Mouse (Mus musculus) olfactory bulb, adult 2 months (tissue): Measurements from ENCODE around the gene Nfic. TPM values are rescaled to one million over a fixed set of nuclear protein-coding genes. Genes with fewer than 3 reads are reported as not detected.

Experiments
- H3K27ac ChIP-seq: fragments of 200-500 bp; 2 replicates; pipeline ENCODE4 v1.5.1; 2012; ENCODE audit warnings: low read depth, low read length; ENCODE audit not compliant: insufficient read depth
- H3K4me1 ChIP-seq: fragments of 200-500 bp; 2 replicates; pipeline ENCODE4 v1.6.1; 2012; ENCODE audit warnings: low read length; ENCODE audit not compliant: control insufficient read depth, insufficient read depth
- H3K4me3 ChIP-seq: fragments of 200-500 bp; 2 replicates; pipeline ENCODE4 v1.5.1; 2012; ENCODE audit warnings: mild to moderate bottlenecking, low read depth, low read length, moderate library complexity; ENCODE audit not compliant: insufficient read depth
- CTCF ChIP-seq: fragments of 200-500 bp; IDR thresholded peaks from 2 replicates; pipeline ENCODE4 v1.5.1; 2012; ENCODE audit warnings: low read depth, mild to moderate bottlenecking, low read length, moderate library complexity; ENCODE audit not compliant: insufficient read depth
- POLR2A ChIP-seq: fragments of 200-500 bp; IDR thresholded peaks from 2 replicates; pipeline ENCODE4 v1.6.1; 2012; ENCODE audit warnings: mild to moderate bottlenecking, low read depth, low read length, moderate library complexity; ENCODE audit not compliant: insufficient read depth
- WGBS: fragments of 180-500 bp; shearing (Covaris S2); methylation state at CpG from one replicate; pipeline ENCODE4 v1.1.7; 2018; 5-methylcytosine and 5-hydroxymethylcytosine counted together
- polyA plus RNA-seq: library from polyadenylated mRNA; stranded (reverse); fragments of >200 nt; gene quantifications from 2 replicates; pipeline ENCODE4 v1.2.4, GENCODE M21; 2012; ENCODE audit warnings: low replicate concordance; ENCODE audit not compliant: missing spikeins, insufficient read depth, insufficient read length

Nfic gene
- polyA plus RNA-seq, 1 experiment = not detected

DNA sequence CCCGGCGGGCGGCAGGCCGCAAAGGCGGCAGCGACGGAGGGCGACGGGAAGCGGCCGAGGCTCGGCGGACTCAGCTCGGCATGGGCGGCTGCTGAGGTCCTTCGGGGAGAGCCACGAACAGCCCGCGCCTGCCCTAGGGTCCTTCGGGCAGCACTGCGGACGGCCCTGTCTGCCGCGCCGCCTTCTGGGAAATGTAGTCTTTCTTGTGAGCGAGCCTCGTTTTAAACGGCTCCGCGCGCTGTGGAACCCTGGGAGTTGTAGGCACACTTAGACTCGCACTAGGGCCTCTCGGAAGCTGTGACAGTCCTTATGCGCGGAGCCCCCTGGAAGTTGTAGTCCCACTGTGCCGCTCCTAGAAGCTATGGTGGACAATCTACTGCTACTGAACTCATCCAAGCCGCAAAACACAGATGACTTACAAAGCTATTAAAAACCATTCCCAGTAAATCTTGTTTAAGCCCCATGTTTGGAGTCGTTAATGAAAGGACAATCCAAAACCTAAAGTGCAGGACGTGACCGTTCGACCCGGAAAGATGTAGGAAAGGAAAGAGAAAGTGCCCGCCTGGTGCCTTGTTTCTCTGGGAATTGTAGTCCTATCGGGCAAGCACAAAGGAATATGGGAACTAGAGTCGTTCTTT lies 40.9 kb upstream of the Nfic start, which contains the start of gene Ncln:
TSS of gene Ncln (minus strand) at position 129 of the 638 bp plus-strand sequence.
- peak within 1 kb of the TSS; percentile 92 for H3K27ac ChIP-seq
- WGBS = under 1% methylated on average over 45 of the region's 45 CpGs
- TF ChIP-seq POLR2A = peak; percentile 71
- no peak for TF ChIP-seq CTCF
- H3K4me3 ChIP-seq = peak within 1 kb of the TSS; percentile 78
- peaks cover 21% of the 10 kb centered on the region for H3K4me1 ChIP-seq

DNA sequence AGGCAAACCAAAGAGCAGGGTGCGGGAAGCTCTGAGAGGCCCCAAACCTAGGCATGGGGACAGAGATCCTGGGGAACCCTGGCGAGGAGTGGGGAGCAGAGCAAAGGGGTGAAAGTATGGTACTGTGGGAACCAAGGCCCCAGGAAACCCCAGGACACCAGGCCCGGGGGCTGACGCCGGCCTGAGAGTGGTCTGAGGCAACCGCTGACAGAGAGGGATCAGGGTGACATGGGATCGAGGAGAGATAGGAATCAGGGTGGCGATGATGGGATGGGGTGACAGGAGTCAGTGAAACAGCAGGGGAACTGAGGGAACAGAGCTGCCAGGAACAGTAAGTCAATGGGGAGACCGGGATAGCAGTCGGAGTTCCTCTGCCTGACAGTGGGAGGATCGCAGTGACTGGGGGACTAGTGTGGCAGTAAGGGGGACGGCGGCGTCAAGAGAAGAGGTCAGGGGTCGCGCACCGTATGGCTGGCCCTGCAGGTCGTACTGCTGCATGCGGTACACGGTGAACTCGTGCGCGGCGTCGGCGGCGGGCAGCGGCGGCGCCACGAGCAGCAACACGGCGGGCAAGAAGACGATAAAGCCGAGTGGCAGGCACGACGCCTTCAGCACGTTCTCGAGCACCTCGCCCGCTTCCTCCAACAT lies 40.3 kb upstream of the Nfic start:
- 1% methylated on average over 41 of the region's 41 CpGs for WGBS

DNA sequence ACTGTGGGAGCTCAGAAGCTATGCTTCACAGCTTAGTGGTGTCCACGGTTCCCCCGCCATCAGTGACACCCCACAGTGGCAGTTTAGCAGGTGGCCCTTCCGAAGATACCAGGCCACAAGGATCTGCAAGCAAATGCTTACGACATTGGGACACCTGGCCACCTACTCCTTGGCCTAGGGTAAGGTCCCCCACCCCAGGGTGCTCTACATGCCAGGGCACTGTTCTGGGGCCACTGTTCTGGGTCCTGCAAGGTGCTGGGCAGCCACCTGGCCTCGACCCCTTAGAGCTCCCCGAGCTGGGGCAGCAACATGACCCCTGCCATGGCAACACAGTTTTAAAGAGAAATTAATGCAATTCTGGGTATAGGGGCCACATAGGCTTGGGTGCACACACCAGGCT lies 39.7 kb upstream of the Nfic start:
- TF ChIP-seq POLR2A (no peak), CTCF (no peak)
- WGBS = 72% methylated on average over 6 of the region's 6 CpGs
- H3K4me3 ChIP-seq = peak overlapping the region; percentile 78
- peaks cover 21% of the 10 kb centered on the region for H3K4me1 ChIP-seq
- H3K27ac ChIP-seq = no peak overlapping the region

More for the DNA sequence above, 40.3 kb upstream of the Nfic start:
- H3K27ac ChIP-seq = no peak overlapping the region
- TF ChIP-seq CTCF = no peak
- TF ChIP-seq POLR2A = no peak
- H3K4me3 ChIP-seq = peak overlapping the region; percentile 78
- H3K4me1 ChIP-seq = peaks cover 21% of the 10 kb centered on the region

DNA sequence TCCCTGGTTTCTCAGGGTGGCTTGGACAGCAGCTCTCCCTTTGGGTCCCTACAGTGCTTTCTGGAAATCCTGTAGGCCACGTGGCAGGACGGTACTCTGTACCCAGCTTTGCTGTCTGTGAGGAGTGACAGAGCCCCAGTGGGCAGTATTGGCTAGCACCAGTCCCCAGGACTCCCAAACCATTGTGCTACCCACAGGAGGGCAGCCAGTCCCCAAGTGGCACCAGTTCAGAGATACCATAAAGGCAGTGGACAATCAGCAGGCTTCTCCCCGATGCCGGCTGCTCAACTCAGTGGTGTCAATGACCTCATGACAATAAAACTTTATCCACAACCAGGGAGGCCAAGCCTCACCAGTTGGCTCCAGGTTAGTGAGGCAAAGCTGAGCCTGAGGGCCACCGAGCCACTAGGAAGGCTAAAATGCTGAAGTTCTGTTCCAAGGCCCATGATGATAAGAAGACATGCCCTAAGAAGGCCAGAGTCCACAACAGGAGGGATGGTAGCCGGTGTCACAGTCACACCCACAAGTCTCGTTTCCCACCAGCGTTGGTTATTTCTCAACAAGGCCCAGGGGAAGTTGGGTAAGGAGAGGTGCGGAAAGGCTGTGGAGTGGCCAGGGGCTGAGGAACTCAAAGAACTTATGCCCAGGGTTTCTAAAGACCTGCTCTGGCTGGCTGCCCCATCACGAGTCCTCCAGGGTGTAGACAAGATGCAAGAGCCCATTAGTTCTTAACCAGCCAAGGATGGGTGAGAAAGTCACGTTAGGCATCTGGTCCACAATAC lies 39.0 kb upstream of the Nfic start:
- WGBS = 88% methylated on average over 11 of the region's 11 CpGs
- H3K4me3 ChIP-seq = peak overlapping the region; percentile 78; the same call in 1 of the 2 replicates
- TF ChIP-seq CTCF (no peak), POLR2A (no peak)
- H3K27ac ChIP-seq = no peak overlapping the region
- peaks cover 21% of the 10 kb centered on the region for H3K4me1 ChIP-seq

- Histone ChIP-seq H3K27ac (no peak overlapping the region), H3K4me3 (no peak overlapping the region), H3K4me1 (peaks cover 21% of the 10 kb centered on the region)
- 76% methylated on average over 8 of the region's 8 CpGs for WGBS
- TF ChIP-seq CTCF = no peak
- no peak for TF ChIP-seq POLR2A
These were observed 38.3 kb upstream of the Nfic start for GRCm38 (mm10) chr10:81493601-81494220.

DNA sequence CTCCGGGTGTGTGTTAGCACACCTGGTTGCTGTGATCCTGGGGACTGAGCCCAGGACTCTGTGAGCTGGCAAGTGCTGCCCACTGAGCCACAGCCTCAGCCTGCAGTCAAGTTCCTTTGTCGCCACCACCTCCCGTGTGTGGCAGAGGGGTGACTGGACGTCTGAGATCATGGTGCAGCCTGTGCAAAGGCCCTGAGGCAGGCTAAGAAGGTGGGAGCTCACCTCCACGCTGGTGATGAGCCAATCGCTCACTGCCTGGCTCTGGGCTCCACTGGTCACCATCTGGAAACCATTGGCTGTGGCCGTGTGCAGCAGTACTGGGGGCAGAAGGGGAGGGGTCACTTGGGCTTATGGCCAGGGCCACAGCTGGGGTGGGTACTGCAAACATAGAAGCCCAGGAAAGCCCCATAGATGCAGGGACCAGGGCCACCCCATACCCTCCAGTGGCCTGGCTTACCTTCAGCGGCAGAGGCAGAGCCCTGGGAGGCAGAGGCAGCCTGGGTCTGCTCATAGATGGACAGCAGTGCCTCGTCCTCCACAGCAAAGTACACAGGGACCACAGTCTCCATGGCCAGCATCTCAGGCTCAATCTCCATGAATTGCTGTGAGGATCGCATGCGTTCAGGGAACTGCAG lies 37.3 kb upstream of the Nfic start:
- Histone ChIP-seq H3K27ac (no peak overlapping the region), H3K4me1 (peaks cover 21% of the 10 kb centered on the region), H3K4me3 (no peak overlapping the region)
- TF ChIP-seq POLR2A (no peak), CTCF (no peak)
- 87% methylated on average over 11 of the region's 11 CpGs for WGBS

GRCm38 (mm10) chr10:81491018-81491417 lies 35.6 kb upstream of the Nfic start:
- TF ChIP-seq CTCF (no peak), POLR2A (no peak)
- 93% methylated on average over 9 of the region's 9 CpGs for WGBS
- no peak overlapping the region for H3K4me3 ChIP-seq
- no peak overlapping the region for H3K27ac ChIP-seq
- H3K4me1 ChIP-seq = peaks cover 21% of the 10 kb centered on the region

GRCm38 (mm10) chr10:81489941-81490340 lies 34.5 kb upstream of the Nfic start:
- no peak for TF ChIP-seq POLR2A
- TF ChIP-seq CTCF = no peak
- 80% methylated on average over 14 of the region's 14 CpGs for WGBS

More at GRCm38 (mm10) chr10:81489941-81490340, 34.5 kb upstream of the Nfic start:
- Histone ChIP-seq H3K4me3 (no peak overlapping the region), H3K4me1 (peaks cover 22% of the 10 kb centered on the region), H3K27ac (no peak overlapping the region)
